Mouse (Mus musculus) forebrain, embryonic 11.5 days (tissue): ENCODE data around the gene Ccdc138. TPM values are rescaled to one million over a fixed set of nuclear protein-coding genes. Genes with fewer than 3 reads are reported as not detected.

Experiments used
- ATAC-seq: fragments of 200-750 bp; cut with Nextera tagmentation; replicated peaks from 2 replicates; pipeline ENCODE4 v1.8.0; 2017; ENCODE audit warnings: moderate TSS enrichment; ENCODE audit not compliant: low FRiP score
- DNase-seq: peaks from one replicate; pipeline ENCODE4 v3.0.0-alpha.2; 2017; ENCODE audit warnings: low spot score
- H3K27ac ChIP-seq: fragments of 300-500 bp; sonication (generic); 2 replicates; pipeline ENCODE4 v1.5.1; 2014; ENCODE audit warnings: low read depth, low read length
- H3K27me3 ChIP-seq: fragments of 300-500 bp; sonication (generic); 2 replicates; pipeline ENCODE4 v1.6.1; 2014; ENCODE audit warnings: mild to moderate bottlenecking, low read length, mixed read lengths; ENCODE audit not compliant: control insufficient read depth, insufficient read depth
- H3K36me3 ChIP-seq: fragments of 300-500 bp; sonication (generic); 2 replicates; pipeline ENCODE4 v1.6.1; 2014; ENCODE audit warnings: mild to moderate bottlenecking, low read length, moderate library complexity, mixed read lengths; ENCODE audit not compliant: control insufficient read depth, insufficient read depth
- H3K4me1 ChIP-seq: fragments of 300-500 bp; sonication (generic); replicated peaks from 2 replicates; pipeline ENCODE4 v1.6.1; 2014; ENCODE audit warnings: low read length, mixed read lengths; ENCODE audit not compliant: control insufficient read depth, insufficient read depth
- H3K4me2 ChIP-seq: fragments of 300-500 bp; sonication (generic); 2 replicates; pipeline ENCODE4 v1.6.1; 2014; ENCODE audit warnings: low read depth, mild to moderate bottlenecking, low read length, moderate library complexity, mixed read lengths; ENCODE audit not compliant: severe bottlenecking
- H3K4me3 ChIP-seq: fragments of 300-500 bp; sonication (generic); 2 replicates; pipeline ENCODE4 v1.5.1; 2014; ENCODE audit warnings: low read depth, low read length
- H3K9ac ChIP-seq: fragments of 300-500 bp; sonication (generic); 2 replicates; pipeline ENCODE4 v1.6.1; 2014; ENCODE audit warnings: low read length
- H3K9me3 ChIP-seq: fragments of 300-500 bp; sonication (generic); 2 replicates; pipeline ENCODE4 v1.6.1; 2016; ENCODE audit warnings: low read length, mixed read lengths; ENCODE audit not compliant: control insufficient read depth
- WGBS: fragments of 180-500 bp; shearing (Covaris S2); extraction: QIAGEN DNeasy Blood & Tissue Kit; methylation state at CpG from one replicate; pipeline ENCODE4 v1.1.7; 2014; 5-methylcytosine and 5-hydroxymethylcytosine counted together
- polyA plus RNA-seq: library from polyadenylated mRNA; unstranded; fragments of >200 nt; fragmentation: Nextera tagmentation; extraction: Ambion mirVana; gene quantifications from 2 replicates; pipeline ENCODE4 v1.2.1, GENCODE M21; 2014

The Ccdc138 gene
- polyA plus RNA-seq, 1 experiment from 2014 or later = 14.5 TPM

- Histone ChIP-seq H3K4me2 (no peak overlapping the region), H3K27me3 (no peaks in the 10 kb centered on the region), H3K27ac (no peak overlapping the region), H3K36me3 (no peaks in the 10 kb centered on the region), H3K9me3 (no peaks in the 10 kb centered on the region), H3K9ac (no peak overlapping the region), H3K4me3 (no peak overlapping the region), H3K4me1 (no peaks in the 10 kb centered on the region)
- ATAC-seq = no peak
- DNase-seq = no peak
These were observed 51.0 kb downstream of the Ccdc138 start for GRCm38 (mm10) chr10:58548739-58549138.

- WGBS = 89% methylated on average over 8 of the region's 8 CpGs
- DNase-seq (no peak), ATAC-seq (no peak)
- no peaks in the 10 kb centered on the region for H3K36me3 ChIP-seq
- no peak overlapping the region for H3K4me2 ChIP-seq
- H3K4me3 ChIP-seq = no peak overlapping the region
- no peaks in the 10 kb centered on the region for H3K4me1 ChIP-seq
- no peaks in the 10 kb centered on the region for H3K9me3 ChIP-seq
- H3K27me3 ChIP-seq = no peaks in the 10 kb centered on the region
- H3K27ac ChIP-seq = no peak overlapping the region
- no peak overlapping the region for H3K9ac ChIP-seq
These were observed 57.1 kb downstream of the Ccdc138 start for GRCm38 (mm10) chr10:58554693-58555387.

- 30% methylated on average over 7 of the region's 7 CpGs for WGBS
- Histone ChIP-seq H3K9ac (no peak overlapping the region), H3K4me2 (no peak overlapping the region), H3K27me3 (no peaks in the 10 kb centered on the region), H3K27ac (no peak overlapping the region), H3K9me3 (no peaks in the 10 kb centered on the region), H3K36me3 (no peaks in the 10 kb centered on the region), H3K4me3 (no peak overlapping the region), H3K4me1 (no peaks in the 10 kb centered on the region)
- peak; percentile 59 for DNase-seq
- ATAC-seq = no peak; the same call in 1 of the 2 replicates
These were observed 61.4 kb downstream of the Ccdc138 start for GRCm38 (mm10) chr10:58559098-58559497.

- ATAC-seq (peak; percentile 67; the same call in 1 of the 2 replicates), DNase-seq (peak; percentile 64)
- no peaks in the 10 kb centered on the region for H3K9me3 ChIP-seq
- no peaks in the 10 kb centered on the region for H3K36me3 ChIP-seq
- H3K4me2 ChIP-seq = no peak overlapping the region
- H3K27ac ChIP-seq = no peak overlapping the region
- 16% methylated on average over 3 of the region's 3 CpGs for WGBS
- H3K9ac ChIP-seq = no peak overlapping the region
- no peaks in the 10 kb centered on the region for H3K27me3 ChIP-seq
- no peaks in the 10 kb centered on the region for H3K4me1 ChIP-seq
- no peak overlapping the region for H3K4me3 ChIP-seq
These were observed 62.2 kb downstream of the Ccdc138 start for GRCm38 (mm10) chr10:58559901-58560300.

GRCm38 (mm10) chr10:58560521-58560920 lies 62.8 kb downstream of the Ccdc138 start:
- 91% methylated on average over 6 of the region's 6 CpGs for WGBS
- no peak overlapping the region for H3K4me2 ChIP-seq
- H3K9ac ChIP-seq = no peak overlapping the region
- no peak overlapping the region for H3K27ac ChIP-seq
- no peak overlapping the region for H3K4me3 ChIP-seq
- DNase-seq (no peak), ATAC-seq (no peak)
- no peaks in the 10 kb centered on the region for H3K4me1 ChIP-seq
- H3K36me3 ChIP-seq = no peaks in the 10 kb centered on the region
- no peaks in the 10 kb centered on the region for H3K27me3 ChIP-seq
- no peaks in the 10 kb centered on the region for H3K9me3 ChIP-seq

- DNase-seq (no peak), ATAC-seq (no peak)
- H3K4me2 ChIP-seq = no peak overlapping the region
- no peaks in the 10 kb centered on the region for H3K36me3 ChIP-seq
- 84% methylated on average over 5 of the region's 5 CpGs for WGBS
- no peak overlapping the region for H3K9ac ChIP-seq
- no peaks in the 10 kb centered on the region for H3K27me3 ChIP-seq
- H3K27ac ChIP-seq = no peak overlapping the region
- no peaks in the 10 kb centered on the region for H3K9me3 ChIP-seq
- no peak overlapping the region for H3K4me3 ChIP-seq
- H3K4me1 ChIP-seq = no peaks in the 10 kb centered on the region
These were observed 87.9 kb downstream of the Ccdc138 start for GRCm38 (mm10) chr10:58585427-58586223.

- no peak overlapping the region for H3K27ac ChIP-seq
- DNase-seq = no peak
- H3K4me2 ChIP-seq = no peak overlapping the region
- no peaks in the 10 kb centered on the region for H3K4me1 ChIP-seq
- WGBS = 87% methylated on average over 3 of the region's 3 CpGs
- ATAC-seq = no peak
- H3K36me3 ChIP-seq = no peaks in the 10 kb centered on the region
- no peak overlapping the region for H3K4me3 ChIP-seq
- H3K9ac ChIP-seq = no peak overlapping the region
- no peaks in the 10 kb centered on the region for H3K9me3 ChIP-seq
- H3K27me3 ChIP-seq = no peaks in the 10 kb centered on the region
These were observed 96.7 kb downstream of the Ccdc138 start for GRCm38 (mm10) chr10:58594486-58594885.

- WGBS = 92% methylated on average over 3 of the region's 3 CpGs
- no peak for DNase-seq
- Histone ChIP-seq H3K9ac (no peak overlapping the region), H3K4me1 (no peaks in the 10 kb centered on the region), H3K36me3 (no peaks in the 10 kb centered on the region), H3K27me3 (no peaks in the 10 kb centered on the region), H3K9me3 (no peaks in the 10 kb centered on the region), H3K4me3 (no peak overlapping the region), H3K27ac (no peak overlapping the region), H3K4me2 (no peak overlapping the region)
- ATAC-seq = no peak
These were observed 97.4 kb downstream of the Ccdc138 start for GRCm38 (mm10) chr10:58595197-58595596.
